ENCODE assay signal across 13 mouse cellular contexts in the genomic region with DNA sequence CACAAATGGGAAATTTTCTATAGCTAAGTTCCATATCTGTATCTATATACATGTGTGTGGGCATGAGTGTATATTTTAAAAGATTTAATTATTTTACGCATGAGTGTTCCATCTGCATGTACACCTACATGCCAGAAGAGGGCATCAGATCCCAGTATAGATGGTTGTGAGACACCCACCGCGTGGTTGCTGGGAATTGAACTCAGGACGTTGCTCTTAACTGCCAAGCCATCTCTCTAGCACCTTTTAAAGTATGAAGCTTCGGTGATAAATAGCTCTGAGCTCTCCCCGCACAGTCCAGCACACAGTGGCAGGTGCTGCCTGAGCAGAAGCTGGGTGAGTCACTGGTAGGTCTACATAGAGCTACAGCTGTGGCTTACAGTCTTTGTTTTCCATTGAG. TPM values are rescaled to one million over a fixed set of nuclear protein-coding genes. Genes with fewer than 3 reads are reported as not detected.
A peak's percentile ranks its signal among the peaks of the same experiment; 100 is the strongest.
DNase-seq lines count a peak whose midpoint lies in the region; ATAC-seq and TF ChIP-seq lines count a peak whose summit lies in the region.
"Had no signal": no experiment of that assay in that cellular context is flagged by ENCODE, and none has a peak within 500 bp of the region (broad histone marks: within the 10 kb centered on the region; RNA-seq: fewer than 3 reads in every experiment).

No protein-coding gene starts in this region.

- no peaks in the 10 kb centered on the region for H3K9me3 ChIP-seq in forebrain, postnatal 0 days (ENCODE audit: low read length)
- H3K9me3 ChIP-seq in forebrain, embryonic 13.5 days (replicated peaks), result no peaks in the 10 kb centered on the region
- H3K9me3 ChIP-seq in liver, postnatal 0 days (ENCODE audit: low read length), result no peaks in the 10 kb centered on the region
- no peaks in the 10 kb centered on the region for H3K9me3 ChIP-seq in ES-Bruce4 (replicated peaks; ENCODE audit: control insufficient read depth, insufficient read depth, low read length, poor library complexity, severe bottlenecking)

- H3K27ac ChIP-seq in forebrain, postnatal 0 days (ENCODE audit: low read depth, low read length), result no peak overlapping the region
- H3K27ac ChIP-seq in forebrain, embryonic 13.5 days, result no peak overlapping the region
- H3K27ac ChIP-seq in liver, postnatal 0 days (ENCODE audit: low read depth), result no peak overlapping the region
- no peak overlapping the region for H3K27ac ChIP-seq in ES-Bruce4 (ENCODE audit: insufficient read depth, low read length)

- no peaks in the 10 kb centered on the region for H3K27me3 ChIP-seq in forebrain, postnatal 0 days (ENCODE audit: insufficient read depth, low read length)
- 0 out of 2 replicates have a peak, but pooled peaks cover 8% of the 10 kb centered on the region for H3K27me3 ChIP-seq in forebrain, embryonic 13.5 days
- no peaks in the 10 kb centered on the region for H3K27me3 ChIP-seq in liver, postnatal 0 days (ENCODE audit: insufficient read depth, low read length)
- no peaks in the 10 kb centered on the region for H3K27me3 ChIP-seq in ES-Bruce4 (ENCODE audit: control insufficient read depth, insufficient read depth, low read length, poor library complexity, severe bottlenecking)

- peak; percentile 50 for TF ChIP-seq CTCF in forebrain, postnatal 0 days (IDR thresholded peaks at IDR 0.05; ENCODE audit: low read depth)
- TF ChIP-seq CTCF in liver, postnatal 0 days (IDR thresholded peaks at IDR 0.05; ENCODE audit: low read depth), result peak; percentile 50
- TF ChIP-seq CTCF in ES-Bruce4 (IDR thresholded peaks at IDR 0.05; ENCODE audit: low read depth, low read length), result peak; percentile 36
- TF ChIP-seq CTCF in brain, embryonic 14.5 days (IDR thresholded peaks at IDR 0.05; ENCODE audit: borderline replicate concordance, extremely low read depth, insufficient read depth, insufficient read length), result peak; percentile 20; the same call in 1 of the 2 replicates

- no peaks in the 10 kb centered on the region for H3K4me1 ChIP-seq in forebrain, postnatal 0 days (ENCODE audit: insufficient read depth)
- H3K4me1 ChIP-seq in forebrain, embryonic 13.5 days, result peaks cover 7% of the 10 kb centered on the region
- peaks cover 6% of the 10 kb centered on the region; the same call in 1 of the 2 replicates for H3K4me1 ChIP-seq in liver, postnatal 0 days (ENCODE audit: insufficient read depth)
- peaks cover 5% of the 10 kb centered on the region for H3K4me1 ChIP-seq in ES-Bruce4 (ENCODE audit: control insufficient read depth, insufficient read depth, low read length)

- no peak for TF ChIP-seq EP300 in liver, postnatal 0 days (IDR thresholded peaks at IDR 0.05; ENCODE audit: low read depth)
- TF ChIP-seq EP300 in ES-Bruce4 (IDR thresholded peaks at IDR 0.05; ENCODE audit: insufficient read depth, low read depth, low read length), result no peak

- H3K4me2 ChIP-seq in forebrain, postnatal 0 days (ENCODE audit: low read depth), result no peak overlapping the region
- no peak overlapping the region for H3K4me2 ChIP-seq in forebrain, embryonic 13.5 days
- no peak overlapping the region for H3K4me2 ChIP-seq in liver, postnatal 0 days (ENCODE audit: low read depth, low read length)

- H3K4me3 ChIP-seq in forebrain, postnatal 0 days (ENCODE audit: low read depth, low read length), result no peak overlapping the region
- no peak overlapping the region for H3K4me3 ChIP-seq in forebrain, embryonic 13.5 days
- H3K4me3 ChIP-seq in liver, postnatal 0 days (ENCODE audit: low read depth, low read length), result no peak overlapping the region
- no peak overlapping the region for H3K4me3 ChIP-seq in ES-Bruce4 (ENCODE audit: low read depth, low read length)
- H3K4me3 ChIP-seq: erythroblast, embryonic 14.5 days had no signal

- DNase-seq in forebrain, postnatal 0 days, result no peak
- DNase-seq in liver, postnatal 0 days, result no peak
- DNase-seq in liver, result no peak
- no peak for DNase-seq in brain, embryonic 14.5 days (ENCODE audit: low read depth)
- no peak for DNase-seq in layer of hippocampus, postnatal 14 days (ENCODE audit: low spot score in 2 of 2)
- DNase-seq in frontal cortex, postnatal 14 days (ENCODE audit: low spot score in 2 of 2), result no peak
- DNase-seq: gastrocnemius, postnatal 14 days; heart, postnatal 10 days; midbrain, embryonic 14.5 days; right cerebral cortex, adult 18-20 months had no signal

- WGBS in forebrain, postnatal 0 days, result 74% methylated on average over 6 of the region's 6 CpGs
- 71% methylated on average over 6 of the region's 6 CpGs for WGBS in forebrain, embryonic 13.5 days
- WGBS in liver, postnatal 0 days (ENCODE audit: insufficient replicate concordance), result 64% methylated on average over 6 of the region's 6 CpGs

- no peak overlapping the region for H3K9ac ChIP-seq in forebrain, postnatal 0 days
- H3K9ac ChIP-seq in forebrain, embryonic 13.5 days, result no peak overlapping the region
- H3K9ac ChIP-seq in liver, postnatal 0 days (replicated peaks), result no peak overlapping the region
- H3K9ac ChIP-seq in ES-Bruce4 (ENCODE audit: low read depth, poor library complexity, severe bottlenecking), result no peak overlapping the region

- TF ChIP-seq POLR2A in ES-Bruce4 (IDR thresholded peaks at IDR 0.05; ENCODE audit: insufficient read depth, low read length), result no peak
- TF ChIP-seq POLR2A in brain, embryonic 14.5 days (IDR thresholded peaks at IDR 0.05; ENCODE audit: borderline replicate concordance, extremely low read depth, insufficient read depth, insufficient read length, poor library complexity, severe bottlenecking), result no peak

- no peaks in the 10 kb centered on the region for H3K36me3 ChIP-seq in forebrain, postnatal 0 days (ENCODE audit: insufficient read depth)
- no peaks in the 10 kb centered on the region for H3K36me3 ChIP-seq in forebrain, embryonic 13.5 days (ENCODE audit: poor library complexity, severe bottlenecking)
- H3K36me3 ChIP-seq in liver, postnatal 0 days (replicated peaks; ENCODE audit: insufficient read depth, low read length), result no peaks in the 10 kb centered on the region
- no peaks in the 10 kb centered on the region for H3K36me3 ChIP-seq in ES-Bruce4 (ENCODE audit: control insufficient read depth, insufficient read depth, low read length, poor library complexity, severe bottlenecking)

- no peak for ATAC-seq in forebrain, postnatal 0 days
- no peak for ATAC-seq in forebrain, embryonic 13.5 days
- ATAC-seq in liver, postnatal 0 days, result no peak

RNA-seq across cellular contexts. Expression of a gene that starts 15.4 kb away (rescaled TPM):
- total RNA-seq in forebrain, postnatal 0 days (2014; rRNA removed), result 17.8 and 20.6 TPM in 2 replicates
- 4.1 and 7.5 TPM in 2 replicates for polyA plus RNA-seq in forebrain, postnatal 0 days (2015; fragmentation: Nextera tagmentation; extraction: Ambion mirVana)
- polyA plus RNA-seq in forebrain, embryonic 13.5 days (2015; fragmentation: Nextera tagmentation; extraction: Ambion mirVana), result 1.8 TPM in 2 replicates
- polyA plus RNA-seq in liver, postnatal 0 days (2015; fragmentation: Nextera tagmentation; extraction: Ambion mirVana), result 1.7 and 2.2 TPM in 2 replicates
- polyA plus RNA-seq in ES-Bruce4 (2011; ENCODE audit: insufficient read depth, insufficient read length, low read depth, missing spikeins), result 13.1 and 14.6 TPM in 2 replicates
- 7.7 and 13.2 TPM in 2 replicates for polyA plus RNA-seq in brain, embryonic 14.5 days (2012; rRNA removed)
- 10 to 100 TPM; 27.9 to 30.5 TPM for total RNA-seq in layer of hippocampus, postnatal 14 days (2021)

RNA-seq across cellular contexts. Expression of a gene that starts 32.6 kb away (rescaled TPM):
- 0.77 and 1.5 TPM in 2 replicates for total RNA-seq in forebrain, postnatal 0 days (2014; rRNA removed)
- 0.47 and 0.67 TPM in 2 replicates for polyA plus RNA-seq in forebrain, postnatal 0 days (2015; fragmentation: Nextera tagmentation; extraction: Ambion mirVana)
- polyA plus RNA-seq in forebrain, embryonic 13.5 days (2015; fragmentation: Nextera tagmentation; extraction: Ambion mirVana), result 0.50 and 0.74 TPM in 2 replicates
- 0.75 and 0.83 TPM in 2 replicates for polyA plus RNA-seq in liver, postnatal 0 days (2015; fragmentation: Nextera tagmentation; extraction: Ambion mirVana)
- 7.7 TPM in 2 replicates for polyA plus RNA-seq in ES-Bruce4 (2011; ENCODE audit: insufficient read depth, insufficient read length, low read depth, missing spikeins)
- 1.3 and 1.4 TPM in 2 replicates for polyA plus RNA-seq in brain, embryonic 14.5 days (2012; rRNA removed)
- 1 to 10 TPM; 2.8 to 4.1 TPM for total RNA-seq in layer of hippocampus, postnatal 14 days (2021)
